Mouse (Mus musculus): ENCODE data around the gene Actr3b.

DNA sequence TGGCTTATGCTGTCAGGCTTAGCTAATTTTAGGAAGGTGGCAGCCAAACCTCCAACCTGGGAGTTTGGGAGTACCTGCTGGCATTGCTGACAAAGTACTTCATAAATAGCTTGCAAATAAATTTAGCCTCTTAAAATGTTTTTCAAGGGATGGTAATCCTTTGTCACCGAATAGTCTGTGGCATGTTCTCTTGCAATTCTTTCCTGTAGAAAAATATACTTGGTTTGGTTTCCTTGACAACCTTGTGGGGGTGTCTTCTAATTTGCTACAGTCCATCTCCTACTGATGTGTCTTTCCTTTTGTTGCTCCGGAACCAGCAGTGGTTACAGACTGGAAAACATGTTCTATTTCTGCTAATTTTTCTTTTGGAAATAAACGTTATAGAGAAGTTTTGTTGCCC is 1.1 kb downstream of the Actr3b start:
- TF ChIP-seq POLR2A (IDR thresholded peaks at IDR 0.05; ENCODE audit: borderline replicate concordance, extremely low read depth, insufficient read depth, insufficient read length, poor library complexity, severe bottlenecking) (no peak), CTCF (IDR thresholded peaks at IDR 0.05; ENCODE audit: borderline replicate concordance, extremely low read depth, insufficient read depth, insufficient read length) (no peak)

Data from brain, embryonic 14.5 days (tissue).